Mouse (Mus musculus) spleen, adult 2 months (tissue): Measurements from ENCODE around the gene G6pdx. TPM values are rescaled to one million over a fixed set of nuclear protein-coding genes. Genes with fewer than 3 reads are reported as not detected.

ENCODE experiments used
- DNase-seq, 2 experiments: peaks; one replicate each; pipeline versions ENCODE4 v3.0.0 to v3.0.0-alpha.2; 2012 to 2021; ENCODE audit warnings: low spot score in 2 of 2, low read depth in 1 of 2
- H3K27ac ChIP-seq: fragments of 200-500 bp; 2 replicates; pipeline ENCODE4 v1.5.1; 2012; ENCODE audit warnings: low read length, inconsistent platforms; ENCODE audit not compliant: insufficient read depth
- H3K27me3 ChIP-seq: fragments of 200-500 bp; 2 replicates; pipeline ENCODE4 v1.6.1; 2012; ENCODE audit warnings: mild to moderate bottlenecking, moderate library complexity, low read length, inconsistent platforms; ENCODE audit not compliant: control insufficient read depth, insufficient read depth
- H3K36me3 ChIP-seq: fragments of 200-500 bp; 2 replicates; pipeline ENCODE4 v1.6.1; 2012; ENCODE audit warnings: mild to moderate bottlenecking, low read length, inconsistent platforms; ENCODE audit not compliant: control insufficient read depth, insufficient read depth
- H3K4me1 ChIP-seq: fragments of 200-500 bp; 2 replicates; pipeline ENCODE4 v1.6.1; 2011; ENCODE audit warnings: inconsistent platforms; ENCODE audit not compliant: control insufficient read depth, insufficient read depth, insufficient read length
- H3K4me3 ChIP-seq: fragments of 200-500 bp; 2 replicates; pipeline ENCODE4 v1.5.1; 2011; ENCODE audit warnings: mild to moderate bottlenecking, inconsistent platforms; ENCODE audit not compliant: insufficient read depth, insufficient read length; ENCODE audit errors: extremely low read depth
- CTCF ChIP-seq: fragments of 200-500 bp; IDR thresholded peaks from 2 replicates; pipeline ENCODE4 v1.5.1; 2011; ENCODE audit warnings: mild to moderate bottlenecking, inconsistent platforms; ENCODE audit not compliant: insufficient read depth, insufficient read length, insufficient replicate concordance; ENCODE audit errors: extremely low read depth
- POLR2A ChIP-seq: fragments of 200-500 bp; IDR thresholded peaks from 2 replicates; pipeline ENCODE4 v1.6.1; 2011; ENCODE audit warnings: low read depth, low read length, inconsistent platforms
- WGBS: fragments of 180-500 bp; shearing (Covaris S2); methylation state at CpG from one replicate; pipeline ENCODE4 v1.1.7; 2018; 5-methylcytosine and 5-hydroxymethylcytosine counted together
- polyA plus RNA-seq: library from polyadenylated mRNA; depleted of rRNA; stranded (reverse); fragments of >200 nt; gene quantifications from 2 replicates; pipeline ENCODE4 v1.2.3, GENCODE M21; 2012

Gene G6pdx
- polyA plus RNA-seq, 1 experiment, result 18.9 TPM

DNA sequence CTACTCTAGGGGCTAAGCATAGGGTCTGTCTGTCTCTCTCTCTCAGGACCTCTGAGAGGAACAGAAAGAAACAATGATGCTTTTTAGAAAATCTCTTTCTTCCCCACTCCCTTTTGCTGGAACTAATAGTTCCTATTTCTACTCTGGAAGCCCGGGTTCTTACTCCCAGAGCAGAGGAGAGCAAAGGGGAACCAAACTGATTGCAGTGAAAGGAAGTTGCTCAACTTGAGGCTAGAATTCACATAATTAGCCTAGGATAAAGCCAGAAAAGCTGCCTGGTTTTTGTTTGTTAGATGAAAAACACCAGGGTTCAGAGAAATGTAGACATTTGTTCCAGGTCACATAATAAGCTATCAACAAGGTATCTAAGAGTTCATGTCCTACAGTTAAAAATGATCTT lies 2.7 kb downstream of the G6pdx start:
- Histone ChIP-seq H3K27me3 (no peaks in the 10 kb centered on the region), H3K4me3 (no peak overlapping the region)

DNA sequence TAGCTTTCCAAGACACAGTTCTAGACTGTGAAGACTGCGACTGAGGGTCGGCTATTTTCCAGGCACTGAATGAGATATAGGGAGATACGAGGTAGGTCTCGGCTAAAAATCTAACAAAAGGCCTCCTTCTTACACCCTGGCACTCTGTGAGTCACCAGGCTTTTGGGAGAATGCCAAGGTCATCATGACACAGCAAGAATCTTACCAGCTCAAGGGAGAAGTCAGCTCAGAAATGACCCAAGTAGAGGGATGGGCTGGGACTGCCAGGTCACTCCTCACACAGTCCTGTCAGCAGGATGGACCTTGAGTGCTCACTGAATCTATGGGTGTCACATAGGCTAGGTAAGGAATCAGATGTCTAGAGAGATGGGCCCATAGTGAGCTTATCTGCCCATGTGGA lies 3.8 kb downstream of the G6pdx start:
- WGBS, result 60% methylated on average over 4 of the region's 4 CpGs
- no peak for DNase-seq
- no peaks in the 10 kb centered on the region for H3K36me3 ChIP-seq
- no peaks in the 10 kb centered on the region; the same call in 1 of the 2 replicates for H3K4me1 ChIP-seq
- H3K27ac ChIP-seq, result no peak overlapping the region
- no peak overlapping the region for H3K4me3 ChIP-seq
- H3K27me3 ChIP-seq, result no peaks in the 10 kb centered on the region
- no peak for TF ChIP-seq POLR2A
- TF ChIP-seq CTCF, result no peak

More for the DNA sequence above, 2.7 kb downstream of the G6pdx start:
- no peak overlapping the region for H3K27ac ChIP-seq
- H3K4me1 ChIP-seq, result no peaks in the 10 kb centered on the region; the same call in 1 of the 2 replicates
- no peak for DNase-seq
- TF ChIP-seq POLR2A (no peak), CTCF (no peak)
- H3K36me3 ChIP-seq, result no peaks in the 10 kb centered on the region
- 31% methylated on average over 1 of the region's 1 CpGs for WGBS

GRCm38 (mm10) chrX:74424443-74424842 lies 4.6 kb downstream of the G6pdx start:
- Histone ChIP-seq H3K4me3 (no peak overlapping the region), H3K27ac (no peak overlapping the region), H3K36me3 (no peaks in the 10 kb centered on the region), H3K27me3 (no peaks in the 10 kb centered on the region), H3K4me1 (no peaks in the 10 kb centered on the region; the same call in 1 of the 2 replicates)
- TF ChIP-seq POLR2A (no peak), CTCF (no peak)
- DNase-seq, result no peak

- DNase-seq, result peak; percentile 55 to 58
- H3K36me3 ChIP-seq, result no peaks in the 10 kb centered on the region
- TF ChIP-seq POLR2A (no peak), CTCF (peak; percentile 76; the same call in 1 of the 2 replicates)
- no peaks in the 10 kb centered on the region for H3K4me1 ChIP-seq
- no peak overlapping the region for H3K4me3 ChIP-seq
- no peak overlapping the region for H3K27ac ChIP-seq
- H3K27me3 ChIP-seq, result no peaks in the 10 kb centered on the region
Observed at GRCm38 (mm10) chrX:74413377-74413776, 15.6 kb downstream of the G6pdx start.

DNA sequence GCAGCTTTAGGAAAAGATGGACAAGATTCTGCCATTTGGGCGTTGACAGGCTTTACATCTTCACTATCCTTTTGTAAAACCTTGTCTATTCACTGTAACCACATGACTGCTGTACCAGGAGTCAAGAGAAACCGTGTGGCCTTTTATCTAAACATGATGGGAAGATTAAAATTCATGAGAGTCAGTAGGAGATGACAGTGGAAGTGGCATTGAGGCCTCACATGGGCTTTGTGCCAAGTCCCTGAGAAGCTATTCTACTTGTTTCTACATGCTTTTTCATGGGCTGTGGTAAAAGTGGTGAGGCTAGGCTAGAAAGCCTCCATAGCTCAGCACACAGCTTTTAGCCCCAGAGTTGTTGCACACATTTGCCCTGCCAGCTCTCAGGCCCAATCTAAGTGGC lies 20.7 kb downstream of the G6pdx start:
- whole genome bisulfite sequencing, result 51% methylated on average over 2 of the region's 2 CpGs
- DNase-seq, result no peak
- H3K27ac ChIP-seq, result no peak overlapping the region
- no peak overlapping the region for H3K4me3 ChIP-seq
- no peaks in the 10 kb centered on the region for H3K4me1 ChIP-seq
- no peaks in the 10 kb centered on the region for H3K27me3 ChIP-seq
- H3K36me3 ChIP-seq, result no peaks in the 10 kb centered on the region; the same call in 1 of the 2 replicates
- TF ChIP-seq POLR2A, result no peak
- no peak for TF ChIP-seq CTCF

DNA sequence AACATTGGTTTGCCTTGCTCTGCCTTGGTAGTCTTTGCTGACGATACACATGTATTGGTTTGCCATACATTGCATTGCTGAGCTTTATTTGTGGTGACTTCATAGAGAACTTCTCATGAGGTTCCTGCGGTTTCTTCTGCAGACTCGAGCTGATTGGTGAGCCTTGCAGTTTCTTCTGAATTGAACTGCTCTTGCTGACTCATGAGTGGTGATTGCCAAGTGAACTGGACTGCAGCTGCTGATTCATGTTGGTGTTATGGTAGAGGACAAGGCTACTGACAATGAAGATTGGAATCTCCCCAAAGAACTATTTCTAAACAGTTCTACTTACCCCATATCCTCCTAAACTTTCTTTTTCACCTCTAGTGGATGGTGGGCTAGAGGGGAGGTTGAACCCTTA lies 28.9 kb downstream of the G6pdx start:
- H3K27me3 ChIP-seq, result no peaks in the 10 kb centered on the region
- no peak for DNase-seq
- H3K4me3 ChIP-seq, result no peak overlapping the region
- WGBS, result 84% methylated on average over 3 of the region's 3 CpGs
- no peak overlapping the region for H3K27ac ChIP-seq
- no peaks in the 10 kb centered on the region for H3K4me1 ChIP-seq
- no peaks in the 10 kb centered on the region for H3K36me3 ChIP-seq
- no peak for TF ChIP-seq POLR2A
- no peak for TF ChIP-seq CTCF

- Histone ChIP-seq H3K27me3 (no peaks in the 10 kb centered on the region), H3K4me1 (peaks cover 4% of the 10 kb centered on the region; the same call in 1 of the 2 replicates), H3K4me3 (peak within 1 kb of the TSS; percentile 73), H3K27ac (peak within 1 kb of the TSS; percentile 92), H3K36me3 (no peaks in the 10 kb centered on the region)
- TF ChIP-seq CTCF, result peak; percentile 41; the same call in 1 of the 2 replicates
- TF ChIP-seq POLR2A, result peak; percentile 36
- 23% methylated on average over 30 of the region's 30 CpGs for WGBS
- peak; percentile 81 for DNase-seq
Observed at GRCm38 (mm10) chrX:74392535-74393443, 36.2 kb downstream of the G6pdx start, which contains the start of the genes Fam3a and Ikbkg. TSS of gene Fam3a (minus strand) at chrX:74393272. TSS of gene Ikbkg (plus strand) at chrX:74393290.
